Mouse (Mus musculus): ENCODE data around the gene Brd3.

Gene Brd3

GRCm38 (mm10) chr2:27471170-27471584 is 36.3 kb downstream of the Brd3 start:
- DNase-seq (ENCODE audit: low spot score): no peak

DNA sequence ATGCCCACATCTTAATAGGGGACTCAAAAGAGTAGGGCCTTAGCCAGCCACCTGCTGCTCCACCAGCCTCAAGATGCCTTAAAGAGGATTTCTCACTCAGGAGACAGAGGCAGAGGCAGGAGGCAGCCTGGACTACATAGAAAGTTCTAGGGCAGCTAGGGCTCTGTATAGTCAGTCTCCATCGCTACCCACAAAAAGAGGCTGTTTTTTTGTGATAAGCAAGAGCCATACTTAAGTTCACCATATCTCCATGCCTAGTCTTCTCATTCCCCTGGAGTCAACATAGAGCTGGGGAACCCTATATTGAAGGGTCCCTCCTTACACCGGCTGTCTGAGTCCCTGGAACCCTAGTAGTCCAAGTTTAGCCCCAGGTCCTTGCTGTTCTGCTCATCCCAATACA is 36.9 kb downstream of the Brd3 start:
- DNase-seq (ENCODE audit: low spot score): no peak

GRCm38 (mm10) chr2:27469991-27470355 is 37.5 kb downstream of the Brd3 start:
- DNase-seq (ENCODE audit: low spot score): peak; percentile 54

- no peak for DNase-seq (ENCODE audit: low spot score)
Measured at GRCm38 (mm10) chr2:27469292-27469990, 38.0 kb downstream of the Brd3 start.

DNA sequence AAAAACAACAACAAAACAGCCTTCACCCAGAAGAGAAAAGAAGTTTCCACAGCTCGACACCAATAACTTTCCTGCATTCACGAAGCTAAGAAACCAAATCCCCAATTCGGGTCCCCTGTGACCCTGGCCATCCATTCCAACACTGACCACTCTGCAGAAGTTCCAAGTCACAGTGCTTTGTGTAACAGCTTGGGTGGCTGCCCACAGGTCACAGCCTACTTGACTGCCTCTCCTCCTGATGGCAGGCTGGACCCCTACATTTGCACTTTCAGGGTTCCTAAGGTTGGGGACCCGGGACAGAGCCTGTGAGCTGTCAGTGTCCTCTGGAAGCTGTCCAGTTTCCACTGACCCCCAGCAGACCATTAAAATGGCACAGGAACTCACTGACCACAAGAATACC is 44.6 kb downstream of the Brd3 start:
- DNase-seq (ENCODE audit: low spot score): no peak

DNA sequence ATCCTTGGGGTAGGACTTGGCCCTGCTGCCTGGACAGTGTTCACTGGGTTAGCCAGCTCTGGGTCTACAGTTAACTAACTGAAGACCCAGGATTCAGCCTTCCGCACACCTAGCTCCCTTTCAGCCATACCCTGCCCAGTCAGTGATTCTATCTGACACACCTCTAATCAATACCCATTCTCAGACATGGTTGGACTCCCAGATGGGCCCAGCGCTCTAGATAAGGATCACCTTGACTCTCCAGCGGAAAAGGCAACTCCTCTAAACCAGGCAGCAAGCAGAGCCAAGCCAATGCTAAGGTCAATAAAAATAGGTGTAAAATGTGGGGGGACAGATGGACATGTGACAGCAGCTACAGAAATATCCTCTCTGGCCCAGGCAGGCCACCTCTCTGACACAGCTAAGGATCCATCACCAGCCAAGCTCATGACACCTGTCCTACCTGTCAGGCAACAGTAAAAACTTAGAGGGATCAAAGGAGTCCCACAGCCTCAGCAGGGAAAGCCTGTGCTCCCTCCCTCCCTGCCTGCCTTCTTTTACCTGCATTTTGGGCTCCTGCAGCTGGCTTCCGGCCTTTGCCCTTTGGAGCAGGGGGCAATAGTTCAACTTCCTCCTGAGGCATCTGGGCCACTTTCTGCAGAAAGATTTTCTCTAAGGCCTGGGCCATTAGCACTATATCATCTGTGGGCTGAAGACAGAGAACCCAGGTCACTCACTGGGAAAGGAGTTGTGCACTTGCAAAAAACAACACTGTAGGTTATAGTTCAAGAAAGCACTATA is 45.4 kb downstream of the Brd3 start:
- DNase-seq (ENCODE audit: low spot score): no peak

DNA sequence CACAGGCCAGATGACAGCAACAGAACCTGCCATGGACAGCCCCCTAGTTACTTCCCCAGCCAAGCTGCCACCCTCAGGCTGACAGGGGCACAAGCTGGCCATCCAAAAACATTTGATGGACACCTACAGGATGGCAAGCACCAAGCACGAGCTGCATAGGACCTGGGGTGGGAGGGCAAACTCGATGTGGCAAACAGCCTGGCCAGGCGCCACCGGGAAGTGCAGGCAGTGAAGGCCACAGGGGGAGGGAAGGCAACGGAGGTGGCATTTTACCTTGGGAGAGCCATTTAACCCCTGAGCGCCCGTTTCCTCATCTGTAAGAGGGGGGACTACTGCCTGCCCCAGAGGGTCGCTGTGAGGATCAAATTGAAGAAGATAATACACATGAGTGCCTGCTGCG is 46.8 kb downstream of the Brd3 start:
- no peak for DNase-seq (ENCODE audit: low spot score)

- DNase-seq (ENCODE audit: low spot score): no peak
Measured at GRCm38 (mm10) chr2:27460163-27460562, 47.3 kb downstream of the Brd3 start.

DNA sequence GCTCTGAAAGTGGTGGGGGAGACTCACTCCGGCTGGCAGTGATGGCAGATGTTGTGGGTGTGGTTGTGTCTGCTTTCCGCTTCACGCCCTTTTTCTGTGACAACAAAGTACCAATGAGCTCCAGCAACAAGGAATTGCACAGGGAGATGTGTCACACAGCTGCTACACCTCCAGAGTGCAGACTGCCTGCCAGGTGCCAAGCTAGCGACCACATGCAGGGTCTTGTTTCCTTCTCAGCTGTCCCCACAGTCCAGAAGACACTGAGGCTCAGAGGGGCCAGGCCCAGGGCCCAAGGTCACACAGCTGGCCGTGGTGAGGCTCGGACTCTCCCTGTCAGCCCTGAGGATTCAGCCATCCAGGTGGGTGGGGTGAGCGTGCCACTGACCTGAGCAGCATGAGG is 47.7 kb downstream of the Brd3 start:
- no peak for DNase-seq (ENCODE audit: low spot score)

GRCm38 (mm10) chr2:27450226-27450625 is 57.2 kb downstream of the Brd3 start:
- DNase-seq (ENCODE audit: low spot score): no peak

DNA sequence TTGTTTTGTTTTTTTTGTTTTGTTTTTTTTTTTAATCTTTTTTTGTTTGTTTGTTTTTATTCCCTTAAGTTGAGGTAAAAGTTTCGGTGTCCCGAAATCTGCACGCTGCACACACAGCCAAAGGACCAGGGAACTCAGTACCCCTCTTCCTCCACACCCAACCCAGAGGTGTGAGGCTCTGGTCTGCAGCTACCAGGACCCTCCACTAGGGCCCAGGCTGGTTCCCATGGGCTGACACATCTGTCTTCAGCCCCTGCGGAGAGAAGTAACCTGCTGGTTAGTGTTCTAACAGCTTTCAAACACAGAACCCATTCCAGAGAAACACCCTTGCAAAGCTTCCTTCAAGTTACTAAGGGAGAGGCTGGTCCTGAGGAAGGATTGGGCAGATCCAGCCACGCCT is 59.7 kb downstream of the Brd3 start:
- DNase-seq (ENCODE audit: low spot score): no peak

DNA sequence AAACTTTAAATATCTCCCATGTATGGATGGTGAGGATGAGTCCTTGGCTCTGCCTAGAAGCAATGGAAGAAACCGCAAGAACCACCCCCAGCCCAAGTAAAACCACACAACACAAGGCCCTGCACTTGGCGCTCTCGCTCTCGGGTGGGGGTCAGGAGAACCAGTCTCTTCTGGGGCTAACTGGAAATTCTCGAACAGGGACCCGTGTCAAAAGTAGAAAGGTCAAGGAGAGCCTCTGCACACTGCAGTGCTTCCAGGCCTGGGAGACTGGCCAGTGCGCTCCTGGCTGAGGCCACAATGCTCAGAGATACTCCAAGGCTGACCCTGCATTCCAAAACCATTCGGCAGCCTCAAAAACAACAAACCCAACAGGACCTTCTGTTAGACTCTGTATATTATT is 60.6 kb downstream of the Brd3 start:
- no peak for DNase-seq (ENCODE audit: low spot score)

GRCm38 (mm10) chr2:27445910-27446309 is 61.6 kb downstream of the Brd3 start:
- no peak for DNase-seq (ENCODE audit: low spot score)

- no peak for DNase-seq (ENCODE audit: low spot score)
Measured at GRCm38 (mm10) chr2:27443450-27443708, 64.1 kb downstream of the Brd3 start.

DNA sequence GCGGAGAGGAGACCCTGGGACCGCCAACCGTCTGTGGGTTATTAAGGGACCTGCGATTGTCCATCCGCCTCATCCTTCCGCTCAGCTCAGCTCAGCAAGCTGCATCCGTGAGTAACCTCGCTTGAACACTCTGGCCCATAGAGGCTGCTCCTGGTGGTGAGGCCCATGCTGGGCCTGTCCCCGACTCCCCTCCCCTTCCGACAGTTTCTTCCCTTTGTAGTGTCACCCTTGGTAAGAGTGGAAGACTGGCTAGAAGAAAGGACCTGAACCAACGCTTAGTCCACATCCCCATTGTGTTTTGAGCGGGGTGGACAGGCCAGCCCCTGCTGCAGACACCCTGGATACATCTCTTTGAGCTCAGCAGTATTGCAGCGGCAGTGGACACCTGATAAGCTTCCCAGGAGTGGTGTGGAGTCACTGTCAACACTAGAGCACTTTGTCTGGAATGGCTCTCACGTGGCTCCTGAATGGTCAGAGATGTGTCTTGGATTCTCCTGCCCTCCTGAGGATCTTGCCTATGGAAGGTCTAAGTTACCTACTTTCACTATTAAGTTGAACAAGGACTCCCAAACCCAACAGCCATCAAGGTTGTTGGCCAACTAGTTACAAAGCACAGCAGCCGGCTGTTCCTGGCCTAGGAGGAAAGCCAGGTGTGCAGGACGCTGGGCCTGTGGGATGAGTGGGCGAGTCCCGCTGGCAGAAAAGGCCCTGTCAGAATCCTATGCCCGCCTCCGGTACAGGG is 64.6 kb downstream of the Brd3 start:
- no peak for DNase-seq (ENCODE audit: low spot score)

- peak; percentile 99 for DNase-seq (ENCODE audit: low spot score)
Measured at GRCm38 (mm10) chr2:27441767-27442707, 65.4 kb downstream of the Brd3 start, which contains the start of gene Brd3os. Gene Brd3os (plus strand): TSS chr2:27442324.

DNA sequence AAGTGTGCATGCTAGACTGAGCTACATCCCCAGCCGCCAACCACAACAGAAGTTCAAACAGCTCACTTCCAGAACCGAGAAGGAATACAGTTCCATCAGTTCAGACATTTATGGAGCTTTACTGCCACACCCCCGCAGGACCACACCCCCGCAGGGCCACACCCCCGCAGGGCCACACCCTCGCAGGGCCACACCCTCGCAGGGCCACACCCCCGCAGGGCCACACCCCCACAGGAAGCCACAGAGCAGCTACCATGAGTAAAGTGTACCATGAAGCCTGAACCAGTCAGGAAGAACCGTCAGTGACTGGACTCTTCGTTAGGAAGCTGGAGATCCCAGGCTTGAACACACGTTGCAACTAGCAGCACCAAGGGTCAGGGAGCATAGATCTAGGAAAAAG is 69.2 kb downstream of the Brd3 start:
- DNase-seq (ENCODE audit: low spot score): peak; percentile 29

GRCm38 (mm10) chr2:27437876-27438275 is 69.6 kb downstream of the Brd3 start:
- peak; percentile 63 for DNase-seq (ENCODE audit: low spot score)

DNA sequence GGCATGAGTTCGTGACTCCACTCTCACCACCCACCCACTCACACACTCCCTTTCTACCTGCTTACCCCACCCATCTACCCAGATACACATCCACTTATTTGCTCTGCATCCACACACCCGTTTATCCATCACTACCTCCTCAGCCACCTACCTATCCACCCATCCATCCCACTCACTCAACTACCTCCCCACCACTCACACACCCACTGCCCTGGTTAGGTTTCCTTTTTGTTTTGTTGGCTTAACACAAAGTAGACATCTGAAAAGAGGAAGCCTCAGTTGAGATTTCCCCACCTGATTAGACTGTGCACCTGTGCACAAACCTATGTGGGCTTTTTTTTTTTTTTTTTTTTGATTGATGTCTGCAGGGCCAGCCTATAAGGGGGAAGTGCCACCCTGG is 74.9 kb downstream of the Brd3 start:
- DNase-seq (ENCODE audit: low spot score): no peak

DNA sequence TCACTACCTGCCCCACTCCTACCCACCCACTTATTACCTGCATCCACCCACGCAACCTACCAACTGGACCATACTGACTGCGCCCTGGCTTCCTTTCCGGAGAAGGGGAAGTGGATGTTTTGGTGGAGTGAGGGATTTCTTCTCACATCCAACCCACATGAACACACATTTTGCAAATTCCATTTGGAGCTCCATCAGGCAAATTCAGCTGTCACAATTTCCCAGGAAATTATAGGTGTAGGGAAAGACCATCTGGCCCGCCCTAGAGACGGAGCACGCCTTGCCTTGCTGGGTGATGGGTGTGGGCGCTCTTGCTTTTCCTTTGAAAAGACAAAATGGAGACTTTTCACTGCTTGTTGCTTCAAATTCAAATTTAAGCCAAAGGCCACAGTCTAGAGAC is 76.8 kb downstream of the Brd3 start:
- DNase-seq (ENCODE audit: low spot score): no peak

- peak; percentile 88 for DNase-seq (ENCODE audit: low spot score)
Measured at GRCm38 (mm10) chr2:27428071-27428470, 79.4 kb downstream of the Brd3 start.

DNA sequence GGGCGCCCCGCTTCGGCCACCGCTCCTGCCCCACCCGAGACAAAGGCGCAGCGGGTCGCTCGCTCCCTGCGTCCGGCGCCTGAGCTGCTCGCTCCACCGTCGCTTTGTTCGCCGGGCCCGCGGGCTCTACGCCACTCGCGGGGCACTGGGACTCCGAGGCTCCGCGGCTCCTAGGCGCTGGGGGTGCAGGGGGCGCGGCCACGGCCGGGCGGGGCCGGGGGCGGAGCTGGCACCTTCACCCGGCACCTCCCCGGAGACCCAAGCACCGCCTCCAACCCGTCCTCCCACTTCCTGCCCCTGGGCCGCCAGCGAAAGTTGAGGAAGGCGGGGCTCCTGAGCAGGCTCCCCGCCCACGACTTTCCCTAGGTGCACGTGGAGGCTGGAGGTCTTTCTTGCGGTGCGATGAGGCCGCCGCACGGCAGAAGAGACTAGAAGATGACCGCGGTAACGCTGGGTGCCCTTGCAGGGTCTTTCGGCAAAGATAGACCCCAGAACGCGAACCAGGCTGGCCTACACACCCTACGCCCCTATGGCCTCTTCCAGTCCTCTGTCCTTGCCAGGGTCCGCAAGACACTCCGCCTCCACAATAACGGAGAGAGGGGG is 80.5 kb downstream of the Brd3 start, which contains the start of gene Vav2:
Gene Vav2, minus strand, starts transcription at position 179 of the 603 bp plus-strand sequence.
- DNase-seq (ENCODE audit: low spot score): peak; percentile 88
